Mouse (Mus musculus): ENCODE measurements around the gene Fbxo47.

Fbxo47 gene

DNA sequence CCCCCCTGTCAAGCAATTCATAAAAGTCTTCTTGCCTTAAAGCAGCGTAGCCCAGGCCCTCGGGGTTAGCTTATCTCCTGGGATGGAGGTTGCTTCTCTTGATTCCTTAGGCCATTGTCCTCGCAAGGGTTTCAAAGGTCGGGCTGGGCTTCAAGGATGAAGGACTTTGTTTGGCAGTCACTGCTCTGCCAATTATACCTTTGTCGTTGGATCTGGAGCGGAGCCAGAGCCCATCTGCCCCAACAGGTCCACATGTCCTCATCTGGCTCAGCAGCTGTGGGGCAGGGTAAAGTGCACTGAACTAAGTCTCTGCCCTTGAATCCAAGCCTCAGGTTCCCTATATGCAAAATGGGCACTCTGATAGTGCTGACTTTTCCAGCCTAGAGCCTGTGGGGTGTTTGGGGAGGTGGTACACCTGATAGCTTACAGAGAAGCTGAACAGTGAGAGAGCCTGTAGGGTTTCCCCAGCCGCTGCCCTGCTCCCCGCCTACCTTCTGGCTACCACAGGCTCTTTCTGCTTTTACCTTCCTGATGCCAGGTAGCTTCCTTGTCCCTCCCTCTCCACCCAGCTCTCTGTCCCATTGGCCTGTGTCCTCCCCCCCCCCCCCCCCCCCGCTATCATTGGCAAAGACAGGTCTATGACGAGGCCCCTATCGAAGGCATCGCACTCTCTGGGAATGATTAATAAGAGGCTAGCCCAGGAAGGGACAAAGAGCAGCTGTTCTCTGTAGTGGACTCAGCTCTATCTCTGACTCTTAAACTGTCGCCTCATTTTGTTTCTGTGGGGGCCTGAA, 72.2 kb downstream of the Fbxo47 start:
- DNase-seq (ENCODE audit: low spot score) = peak; percentile 90

DNA sequence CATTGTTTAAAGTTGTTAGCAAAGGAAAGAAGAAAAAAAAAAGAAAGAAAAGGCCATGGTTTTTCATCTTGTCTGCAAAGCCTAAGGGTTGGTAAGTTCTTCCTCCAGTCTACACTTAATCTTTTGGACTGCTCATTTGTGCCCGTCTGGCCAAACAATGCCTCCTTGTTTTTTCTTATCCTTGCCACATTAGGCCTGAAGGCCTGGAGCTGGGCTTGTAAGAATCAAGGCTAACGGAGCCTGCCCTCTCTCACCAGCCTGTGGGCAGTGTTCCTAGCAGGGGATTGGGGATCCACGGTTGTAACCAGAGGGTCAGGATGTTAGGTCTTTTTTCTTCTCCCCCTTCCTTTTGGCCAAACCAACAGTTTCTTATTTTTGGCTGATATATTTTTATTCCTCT, 73.0 kb downstream of the Fbxo47 start:
- DNase-seq (ENCODE audit: low spot score) = no peak

DNA sequence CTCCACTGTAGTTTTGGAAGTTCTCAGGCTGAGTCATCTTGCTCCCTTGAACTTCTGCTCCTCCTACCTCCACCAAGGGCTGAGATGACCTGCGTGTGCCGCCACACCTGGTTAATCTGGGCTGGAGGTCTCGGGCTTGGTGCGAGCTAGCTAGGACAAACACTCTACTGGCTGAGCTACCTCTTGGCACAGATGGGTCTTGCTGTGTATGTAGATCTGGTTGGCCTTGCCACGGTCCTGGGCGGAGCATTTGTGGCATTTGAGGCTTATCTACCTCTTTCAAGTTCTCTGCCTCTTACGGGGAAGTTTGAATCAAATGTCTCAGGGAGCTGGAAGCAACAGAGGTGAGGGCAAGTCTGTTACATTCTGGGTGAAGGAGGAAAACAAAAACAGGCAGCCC, 73.6 kb downstream of the Fbxo47 start:
- no peak for DNase-seq (ENCODE audit: low spot score)

DNA sequence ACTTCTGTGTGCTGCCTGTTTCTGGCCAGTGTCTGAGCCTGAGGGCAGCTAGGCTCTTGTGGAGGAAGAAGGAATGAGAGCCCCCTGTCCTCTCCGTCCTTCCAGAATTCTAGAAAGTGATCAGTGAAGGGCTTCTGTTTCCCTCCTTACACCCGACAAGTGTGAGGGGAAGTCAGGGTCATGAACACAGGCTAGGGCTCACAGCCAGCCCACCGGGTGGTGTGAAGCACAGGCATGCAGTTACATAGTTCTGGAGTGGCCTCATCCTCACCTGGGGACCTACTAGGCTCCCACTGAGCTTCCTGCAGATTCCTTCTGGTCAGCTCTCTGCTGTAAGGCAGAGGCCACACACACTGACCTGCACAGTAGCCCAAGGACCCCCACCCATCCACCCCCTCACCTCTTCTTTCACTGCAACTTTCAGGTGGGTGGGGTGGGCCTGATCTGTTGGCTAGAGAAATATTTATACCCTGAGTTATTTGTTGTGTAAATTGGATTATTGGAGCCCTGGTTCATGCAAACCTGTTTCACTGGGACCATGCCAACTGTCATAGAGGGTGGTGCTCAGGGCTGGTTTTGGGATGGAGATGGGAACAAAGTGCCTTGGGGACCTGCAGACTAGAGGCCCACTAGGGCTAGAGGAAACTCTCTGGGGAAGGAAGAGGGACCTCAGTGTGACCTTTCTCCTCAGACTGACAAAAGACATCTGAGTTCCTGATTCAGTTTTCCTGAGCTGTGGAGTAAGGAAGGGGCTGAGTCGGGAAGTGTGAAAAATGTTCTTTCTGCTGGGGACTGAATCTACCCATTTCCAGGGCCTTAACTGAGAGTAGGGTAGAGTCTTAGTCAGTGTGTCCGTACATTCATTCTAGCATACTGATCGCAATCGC, 74.5 kb downstream of the Fbxo47 start:
- no peak for DNase-seq (ENCODE audit: low spot score)

DNA sequence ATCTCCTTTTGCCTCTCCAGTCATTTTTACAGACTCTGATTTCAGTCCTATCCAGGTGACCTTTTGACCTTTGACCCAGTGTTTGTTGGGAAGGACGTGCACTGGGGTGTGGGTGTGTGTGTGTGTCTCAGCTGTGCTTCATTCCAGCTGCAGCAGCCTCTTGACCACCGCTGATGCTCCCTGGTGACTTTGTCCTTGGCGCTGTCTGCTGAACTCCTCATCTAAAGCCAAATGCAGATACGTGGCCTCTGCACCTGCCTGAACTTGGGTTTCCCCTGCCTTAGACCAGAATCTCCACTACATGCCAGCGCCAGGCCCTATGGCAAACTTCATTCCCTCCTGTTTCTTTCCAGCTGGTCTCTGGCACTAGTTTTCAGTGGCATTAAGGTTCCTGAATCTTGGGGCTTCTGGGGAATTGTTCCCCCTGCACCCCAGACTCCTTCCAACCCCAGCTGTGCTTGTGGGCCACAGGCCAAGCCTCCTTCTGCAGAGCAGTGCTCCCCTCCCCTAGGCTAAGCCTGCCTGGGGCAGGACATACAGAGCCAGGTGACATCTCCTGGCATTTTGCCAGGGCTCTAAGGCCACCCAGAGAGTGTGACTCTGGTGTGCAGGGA, 75.2 kb downstream of the Fbxo47 start:
- DNase-seq (ENCODE audit: low spot score) = peak; percentile 75

DNA sequence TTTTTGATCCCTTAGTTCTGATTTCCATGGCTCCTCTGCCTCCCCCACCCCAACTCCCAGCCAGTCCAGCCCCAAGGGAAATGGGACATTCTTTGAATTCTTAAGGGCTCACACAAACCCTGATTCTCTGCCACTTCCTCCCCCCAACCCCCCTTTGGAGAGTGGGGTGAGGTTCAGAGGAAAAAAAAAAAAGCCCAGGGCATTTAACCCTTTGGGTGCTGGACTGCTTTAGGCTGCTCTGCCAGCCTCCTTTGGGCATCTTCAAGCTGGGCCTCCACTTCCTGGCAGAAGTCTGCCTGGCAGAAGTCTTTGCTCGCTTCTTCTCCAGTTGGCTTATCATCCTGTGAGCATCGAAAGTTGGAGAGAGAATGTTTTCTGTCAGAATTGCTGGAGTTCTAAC, 75.9 kb downstream of the Fbxo47 start:
- peak; percentile 61 for DNase-seq (ENCODE audit: low spot score)

DNA sequence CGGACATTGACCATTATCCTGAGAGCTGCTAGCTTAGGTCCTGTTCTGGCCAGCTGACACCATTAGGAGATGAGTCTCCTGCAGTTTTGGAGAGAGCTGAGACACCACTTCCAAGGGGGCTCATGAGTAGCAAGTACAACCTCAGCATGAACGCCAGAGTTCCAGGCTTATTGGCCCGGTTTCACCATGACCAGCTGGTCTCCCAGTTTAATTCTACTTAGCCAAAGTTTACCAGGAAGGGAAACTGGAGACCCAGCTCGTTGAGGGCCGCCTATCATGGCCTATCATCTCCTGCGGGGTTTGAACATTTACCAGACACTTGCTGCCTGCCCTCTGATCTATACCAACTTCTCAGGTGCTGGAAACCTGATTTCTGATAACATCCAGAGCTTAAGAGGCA, 76.3 kb downstream of the Fbxo47 start:
- no peak for DNase-seq (ENCODE audit: low spot score)

DNA sequence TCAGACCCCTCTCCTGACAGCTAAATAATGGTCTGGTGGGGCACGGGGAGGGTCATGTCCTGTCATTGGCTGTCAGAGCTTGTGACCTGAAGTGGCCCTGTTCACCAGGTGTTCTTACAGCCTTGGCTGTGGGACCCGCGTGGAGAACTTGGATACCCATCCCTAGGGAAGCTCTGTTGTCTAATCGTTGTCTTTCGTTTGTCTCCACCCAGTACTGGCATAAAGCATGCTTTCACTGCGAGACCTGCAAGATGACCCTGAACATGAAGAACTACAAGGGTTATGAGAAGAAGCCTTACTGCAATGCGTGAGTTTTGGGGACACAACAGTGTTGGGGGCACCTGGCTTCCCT, 77.4 kb downstream of the Fbxo47 start:
- no peak for DNase-seq (ENCODE audit: low spot score)

DNA sequence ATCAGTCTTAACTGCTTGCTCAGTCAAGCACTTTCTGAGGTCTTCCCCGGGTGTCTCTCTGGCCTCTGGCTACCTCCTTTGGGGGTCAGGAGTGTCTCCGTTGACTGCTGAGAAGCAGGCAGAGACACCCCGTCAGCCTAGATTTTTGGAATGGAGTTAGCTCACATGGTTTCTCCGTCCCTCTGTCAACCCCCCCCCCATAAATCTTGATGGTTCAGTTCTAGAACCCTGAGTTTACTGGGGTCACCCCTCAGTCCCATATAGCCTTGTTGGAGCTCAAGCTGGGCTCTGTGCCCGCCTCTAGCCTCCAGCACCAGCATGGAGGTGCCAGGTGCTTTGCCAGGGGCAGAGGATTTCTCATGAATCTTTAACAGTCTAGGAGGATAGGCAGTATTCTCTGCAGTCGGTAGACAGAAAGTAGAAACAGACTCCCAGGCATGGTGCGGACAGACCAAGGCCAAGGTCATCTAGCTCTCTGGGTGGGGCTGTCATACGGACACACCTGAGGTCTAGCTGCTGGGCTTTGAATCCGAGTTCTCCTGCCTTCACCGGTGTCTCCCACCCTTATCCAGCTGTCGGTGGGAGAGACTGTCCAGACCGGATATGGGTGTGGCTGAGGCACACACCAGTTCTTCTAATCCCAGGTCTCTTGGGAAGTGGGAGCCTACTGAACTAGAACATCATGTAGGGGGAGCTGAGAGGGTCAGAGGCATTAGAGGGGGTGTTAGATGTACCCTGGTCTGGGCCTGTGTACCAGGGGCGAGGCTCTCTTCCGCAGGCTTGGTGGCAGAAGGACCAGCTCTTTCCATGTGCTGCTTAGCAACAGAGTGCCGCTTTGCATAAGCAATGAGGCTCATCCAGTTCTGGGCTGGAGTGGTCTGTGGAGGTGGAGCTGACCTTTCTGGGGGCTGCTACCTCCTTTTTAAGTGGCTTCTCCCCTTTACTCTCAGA, 78.0 kb downstream of the Fbxo47 start:
- peak; percentile 45 for DNase-seq (ENCODE audit: low spot score)

DNA sequence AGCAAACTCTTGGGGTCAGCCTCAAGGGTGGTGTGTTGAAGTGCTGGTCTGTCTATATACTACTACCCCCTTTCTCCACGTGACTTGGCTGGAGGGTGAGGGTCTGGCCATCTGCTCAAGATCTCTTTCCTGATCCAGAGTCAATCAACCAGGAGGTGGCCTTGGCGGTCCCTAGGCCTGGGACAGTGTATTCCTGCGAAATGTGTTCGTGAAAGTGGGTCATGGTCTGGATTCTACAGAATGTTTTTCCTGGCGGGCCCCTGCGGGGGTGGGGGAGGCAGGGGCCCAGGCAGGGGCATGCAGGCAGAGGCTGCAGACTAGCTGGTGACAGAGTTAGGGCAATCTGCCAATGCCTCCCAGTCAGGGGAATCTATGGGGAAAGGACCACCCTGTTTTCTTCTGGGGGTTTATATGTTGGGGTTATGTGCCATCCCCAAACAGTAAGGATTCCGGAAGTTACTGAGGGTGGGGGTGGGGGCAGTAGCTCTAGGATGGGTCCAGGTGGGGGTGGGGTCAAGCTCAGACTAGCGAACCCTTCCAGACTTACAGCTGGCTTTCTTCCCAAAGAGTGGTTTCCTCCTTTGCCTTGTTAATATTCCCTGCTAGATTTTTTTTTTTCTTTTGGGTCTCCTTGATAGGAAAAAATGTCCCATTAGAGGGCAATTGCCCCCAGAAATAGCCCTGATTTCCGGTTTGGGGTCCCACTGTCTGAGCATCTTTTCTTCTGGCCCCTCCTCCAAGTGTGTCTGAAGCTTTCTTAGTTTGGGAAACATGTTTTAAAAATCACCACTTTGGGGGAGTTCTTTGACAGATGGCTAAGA, 78.9 kb downstream of the Fbxo47 start:
- peak; percentile 14 for DNase-seq (ENCODE audit: low spot score)

DNA sequence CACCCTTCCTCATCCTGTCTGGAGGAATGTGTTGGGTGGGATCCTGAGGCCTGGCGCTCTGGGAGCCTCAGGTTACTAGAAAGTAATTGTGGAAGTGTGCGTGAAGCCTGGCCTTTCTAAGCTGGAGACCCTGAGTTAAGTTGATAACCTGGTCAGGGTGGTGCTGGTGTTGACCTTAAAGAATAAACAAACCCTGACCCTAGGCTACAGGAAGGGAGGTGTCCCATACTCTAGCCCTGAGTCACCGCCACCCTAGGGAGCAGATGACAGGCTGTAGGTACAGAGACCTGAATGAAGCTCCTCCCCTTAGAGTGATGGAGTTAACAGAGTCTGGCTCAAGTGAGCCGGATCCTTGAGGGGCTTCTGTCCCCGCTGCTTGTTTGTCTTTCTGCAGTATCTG, 80.1 kb downstream of the Fbxo47 start:
- DNase-seq (ENCODE audit: low spot score) = peak; percentile 74

Measured in yolk sac, embryonic 10.5 days (tissue).